Mouse (Mus musculus) MEL (cell line): ENCODE measurements around the gene Cnpy2. TPM values are rescaled to one million over a fixed set of nuclear protein-coding genes. Genes with fewer than 3 reads are reported as not detected.

Source experiments
- DNase-seq: peaks from one replicate; pipeline ENCODE4 v3.0.0; 2011; ENCODE audit warnings: low read depth, low spot score
- H3K27ac ChIP-seq: 2 replicates; pipeline ENCODE4 v1.5.1; 2012; ENCODE audit warnings: low read depth, mild to moderate bottlenecking, control low read depth, low read length, moderate library complexity; ENCODE audit not compliant: control insufficient read depth
- H3K27me3 ChIP-seq, 2 experiments: fragments of 150-350 bp in 1 of 2; sonication (generic) in 1 of 2; 2 replicates each; pipeline ENCODE4 v1.6.1; 2012; ENCODE audit warnings: low read length in 2 of 2, mild to moderate bottlenecking in 2 of 2, improper control_type of control experiment in 1 of 2, moderate library complexity in 1 of 2; ENCODE audit not compliant: insufficient read depth in 2 of 2, control insufficient read depth in 1 of 2
- H3K36me3 ChIP-seq, 2 experiments: 2 replicates each; pipeline ENCODE4 v1.6.1; 2012 to 2014; ENCODE audit warnings: low read length in 2 of 2, improper control_type of control experiment in 1 of 2, inconsistent platforms in 1 of 2, mild to moderate bottlenecking in 1 of 2; ENCODE audit not compliant: insufficient read depth in 2 of 2, control insufficient read depth in 1 of 2
- H3K4me1 ChIP-seq, 2 experiments: fragments of 150-350 bp in 1 of 2; sonication (generic) in 1 of 2; 2 replicates each; pipeline ENCODE4 v1.6.1; 2012; ENCODE audit warnings: low read length in 2 of 2, improper control_type of control experiment in 1 of 2, mild to moderate bottlenecking in 1 of 2; ENCODE audit not compliant: insufficient read depth in 2 of 2, control insufficient read depth in 1 of 2
- H3K4me3 ChIP-seq, 2 experiments: fragments of 150-350 bp in 1 of 2; sonication (generic) in 1 of 2; 2 replicates each; pipeline ENCODE4 v1.5.1; 2012; ENCODE audit warnings: low read depth in 2 of 2, low read length in 2 of 2, mild to moderate bottlenecking in 2 of 2, moderate library complexity in 2 of 2, control low read depth in 1 of 2, improper control_type of control experiment in 1 of 2; ENCODE audit not compliant: control insufficient read depth in 1 of 2, insufficient read depth in 1 of 2
- H3K79me2 ChIP-seq: 2 replicates; pipeline ENCODE4 v1.6.1; 2012; ENCODE audit warnings: mild to moderate bottlenecking, low read length, moderate library complexity; ENCODE audit not compliant: control insufficient read depth, poor library complexity, insufficient read depth
- H3K9ac ChIP-seq: 2 replicates; pipeline ENCODE4 v1.6.1; 2012; ENCODE audit warnings: low read depth, mild to moderate bottlenecking, control low read depth, low read length, moderate library complexity; ENCODE audit not compliant: control insufficient read depth, poor library complexity, severe bottlenecking
- H3K9me3 ChIP-seq: fragments of 150-350 bp; sonication (generic); replicated peaks from 2 replicates; pipeline ENCODE4 v1.6.1; 2012; ENCODE audit warnings: mild to moderate bottlenecking, low read length, improper control_type of control experiment, moderate library complexity; ENCODE audit not compliant: insufficient read depth
- BHLHE40 ChIP-seq: IDR thresholded peaks from 2 replicates; pipeline ENCODE4 v1.6.1; 2012; ENCODE audit warnings: low read depth, mild to moderate bottlenecking, inconsistent platforms, low read length, improper control_type of control experiment, borderline replicate concordance
- CHD1 ChIP-seq: IDR thresholded peaks from 2 replicates; pipeline ENCODE4 v1.6.1; 2012; ENCODE audit warnings: low read depth, mild to moderate bottlenecking, inconsistent platforms, low read length, improper control_type of control experiment
- CHD2 ChIP-seq: IDR thresholded peaks from 2 replicates; pipeline ENCODE4 v1.6.1; 2011; ENCODE audit warnings: low read length, improper control_type of control experiment
- EP300 ChIP-seq, 2 experiments: IDR thresholded peaks; 2 replicates each; pipeline ENCODE4 v1.6.1; 2011; ENCODE audit warnings: improper control_type of control experiment in 2 of 2, low read length in 2 of 2, low read depth in 1 of 2, mild to moderate bottlenecking in 1 of 2
- GABPA ChIP-seq: IDR thresholded peaks from 2 replicates; pipeline ENCODE4 v1.6.1; 2012; ENCODE audit warnings: low read depth, mild to moderate bottlenecking, inconsistent platforms, low read length, improper control_type of control experiment, moderate library complexity
- GATA1 ChIP-seq: IDR thresholded peaks from 2 replicates; pipeline ENCODE4 v1.6.1; 2011; ENCODE audit warnings: low read depth, low read length, improper control_type of control experiment
- MAZ ChIP-seq: IDR thresholded peaks from 2 replicates; pipeline ENCODE4 v1.6.1; 2012; ENCODE audit warnings: low read depth, mild to moderate bottlenecking, inconsistent platforms, low read length, improper control_type of control experiment
- MXI1 ChIP-seq: IDR thresholded peaks from 2 replicates; pipeline ENCODE4 v1.6.1; 2011; ENCODE audit warnings: mild to moderate bottlenecking, low read depth, low read length, improper control_type of control experiment
- MYB ChIP-seq: IDR thresholded peaks from 2 replicates; pipeline ENCODE4 v1.6.1; 2011; ENCODE audit warnings: mild to moderate bottlenecking, low read depth, low read length, improper control_type of control experiment
- MYC ChIP-seq: IDR thresholded peaks from 2 replicates; pipeline ENCODE4 v1.6.1; 2011; ENCODE audit warnings: low read depth, mild to moderate bottlenecking, low read length, improper control_type of control experiment, moderate library complexity
- NELFE ChIP-seq: IDR thresholded peaks from 2 replicates; pipeline ENCODE4 v1.6.1; 2011; ENCODE audit warnings: low read depth, low read length, improper control_type of control experiment
- POLR2A ChIP-seq, 2 experiments: IDR thresholded peaks; 2 replicates each; pipeline ENCODE4 v1.6.1; 2011 to 2012; ENCODE audit warnings: low read length in 2 of 2, mild to moderate bottlenecking in 2 of 2, control low read depth in 1 of 2, improper control_type of control experiment in 1 of 2, low read depth in 1 of 2, moderate library complexity in 1 of 2; ENCODE audit not compliant: control insufficient read depth in 1 of 2, insufficient read depth in 1 of 2, poor library complexity in 1 of 2
- RAD21 ChIP-seq: IDR thresholded peaks from 2 replicates; pipeline ENCODE4 v1.6.1; 2011; ENCODE audit warnings: mild to moderate bottlenecking, low read depth, low read length, improper control_type of control experiment
- RCOR1 ChIP-seq: IDR thresholded peaks from 2 replicates; pipeline ENCODE4 v1.6.1; 2012; ENCODE audit warnings: low read depth, mild to moderate bottlenecking, inconsistent platforms, low read length, improper control_type of control experiment
- SIN3A ChIP-seq: IDR thresholded peaks from 2 replicates; pipeline ENCODE4 v1.6.1; 2012; ENCODE audit warnings: low read length, improper control_type of control experiment, inconsistent platforms
- UBTF ChIP-seq: IDR thresholded peaks from 2 replicates; pipeline ENCODE4 v1.6.1; 2012; ENCODE audit warnings: low read depth, mild to moderate bottlenecking, inconsistent platforms, low read length, improper control_type of control experiment, moderate library complexity, borderline replicate concordance; ENCODE audit not compliant: insufficient read depth
- USF1 ChIP-seq: IDR thresholded peaks from 2 replicates; pipeline ENCODE4 v1.6.1; 2014; ENCODE audit warnings: low read depth, mild to moderate bottlenecking, inconsistent platforms, low read length, improper control_type of control experiment, moderate library complexity
- ZKSCAN1 ChIP-seq: IDR thresholded peaks from 2 replicates; pipeline ENCODE4 v1.6.1; 2012; ENCODE audit warnings: low read depth, mild to moderate bottlenecking, inconsistent platforms, low read length, improper control_type of control experiment, moderate library complexity
- polyA plus RNA-seq, 2 experiments: library from polyadenylated mRNA; stranded (reverse) in 1 of 2; unstranded in 1 of 2; fragments of >175 nt in 1 of 2; fragments of >200 nt in 1 of 2; gene quantifications; 2 replicates each; pipeline versions ENCODE4 v1.2.1 to v1.2.4; 2012; ENCODE audit warnings: low replicate concordance in 2 of 2, low read depth in 1 of 2; ENCODE audit not compliant: insufficient read length in 2 of 2, insufficient read depth in 1 of 2, missing spikeins in 1 of 2
- total RNA-seq: library from RNA; depleted of rRNA; stranded (reverse); fragments of 300-350 nt; gene quantifications from 2 replicates; pipeline ENCODE4 v1.2.3, GENCODE M21; 2012

The Cnpy2 gene
- total and polyA plus RNA-seq, 3 experiments = 98.1 to 107 TPM; not detected in 1

DNA sequence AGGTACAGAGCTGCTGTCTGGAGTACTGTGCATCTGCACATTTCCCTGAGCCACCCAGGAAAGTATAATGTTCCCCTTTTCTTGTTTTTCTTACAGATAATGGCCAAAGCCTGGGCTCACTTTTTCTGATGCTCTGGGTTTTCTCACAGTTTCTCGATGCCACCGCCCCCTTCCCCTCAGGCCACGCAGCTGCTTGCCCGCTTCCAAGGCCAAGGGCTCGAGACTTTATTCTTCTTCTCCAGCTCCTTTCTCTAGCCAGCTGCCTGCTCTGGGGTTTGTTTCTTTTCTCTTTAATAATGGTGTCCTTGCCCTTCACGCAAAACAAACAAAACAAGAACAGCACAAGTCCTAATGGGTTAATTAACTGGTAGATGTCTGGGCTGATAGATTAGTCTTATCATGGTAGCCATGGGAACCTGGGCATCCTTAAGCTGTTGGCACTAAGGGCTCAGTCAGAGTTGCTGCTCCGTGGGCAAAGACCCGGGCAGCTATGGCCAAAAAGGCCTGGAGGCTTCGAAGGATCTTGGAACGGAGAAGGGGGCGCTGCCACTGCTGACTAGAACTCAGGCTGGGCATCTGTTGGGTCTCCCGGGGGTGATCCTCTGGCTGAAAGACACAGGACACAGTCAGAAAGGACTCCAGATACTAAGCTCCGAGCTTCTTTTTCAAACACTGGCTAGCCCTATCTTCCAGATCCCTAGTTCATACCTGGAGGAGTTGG lies 25.7 kb upstream of the Cnpy2 start:
- TF ChIP-seq GATA1 = 0 out of 2 replicates have a peak, but pooled peaks have one; percentile 7
- TF ChIP-seq POLR2A (IDR thresholded peaks at IDR 0.05; ENCODE audit: control insufficient read depth in 1 of 2, insufficient read depth in 1 of 2, low read depth in 1 of 2, low read length in 2 of 2, poor library complexity in 1 of 2) = no peak
- no peak for TF ChIP-seq MYC
- no peak for TF ChIP-seq CHD2
- Histone ChIP-seq H3K36me3 (peaks cover 0 to 15% of the 10 kb centered on the region in 2 experiments; a peak in 2 of 4 replicates), H3K9ac (peak overlapping the region; percentile 20; the same call in 1 of the 2 replicates), H3K27ac (no peak overlapping the region), H3K4me1 (peaks cover 0 to 24% of the 10 kb centered on the region in 2 experiments; a peak in 2 of 4 replicates), H3K79me2 (no peaks in the 10 kb centered on the region), H3K27me3 (no peaks in the 10 kb centered on the region), H3K4me3 (no peak overlapping the region), H3K9me3 (no peaks in the 10 kb centered on the region)
- peak; percentile 44 for DNase-seq

GRCm38 (mm10) chr10:128297221-128297620 lies 25.0 kb upstream of the Cnpy2 start:
- Histone ChIP-seq H3K9me3 (no peaks in the 10 kb centered on the region), H3K4me1 (peaks cover 0 to 24% of the 10 kb centered on the region in 2 experiments; a peak in 3 of 4 replicates), H3K27me3 (no peaks in the 10 kb centered on the region), H3K27ac (no peak overlapping the region), H3K36me3 (peaks cover 0 to 18% of the 10 kb centered on the region in 2 experiments; a peak in 2 of 4 replicates), H3K79me2 (no peaks in the 10 kb centered on the region), H3K4me3 (no peak overlapping the region), H3K9ac (no peak overlapping the region)
- no peak for TF ChIP-seq MXI1
- DNase-seq = peak; percentile 23

DNA sequence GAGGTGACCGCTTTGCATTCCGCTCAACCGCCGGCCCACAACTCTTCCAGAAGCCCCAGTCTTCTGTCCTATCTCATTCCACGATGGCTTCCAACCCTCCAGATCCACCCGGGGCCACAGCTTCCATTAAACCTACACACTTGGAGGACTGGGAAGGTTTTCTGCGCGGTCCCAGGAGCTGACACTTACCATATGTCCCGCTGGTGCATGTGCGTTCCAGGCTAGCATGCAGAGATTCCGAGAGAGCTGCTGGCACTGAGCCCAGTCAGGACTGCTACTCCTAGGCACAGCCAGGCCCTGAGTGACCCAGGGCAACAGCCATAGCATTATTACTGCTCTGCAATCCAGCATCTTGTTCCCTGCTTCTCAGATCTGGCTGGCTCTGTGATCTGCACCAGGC lies 24.6 kb upstream of the Cnpy2 start:
- Histone ChIP-seq H3K9me3 (no peaks in the 10 kb centered on the region), H3K27ac (no peak overlapping the region), H3K9ac (no peak overlapping the region), H3K79me2 (peaks cover 3% of the 10 kb centered on the region; the same call in 1 of the 2 replicates), H3K36me3 (peaks cover 0 to 20% of the 10 kb centered on the region in 2 experiments; a peak in 2 of 4 replicates), H3K4me1 (peaks cover 0 to 24% of the 10 kb centered on the region in 2 experiments; a peak in 3 of 4 replicates)
- no peak for DNase-seq
- TF ChIP-seq CHD1 = no peak
- TF ChIP-seq NELFE = no peak
- no peak for TF ChIP-seq MYC
- no peak for TF ChIP-seq EP300 (IDR thresholded peaks at IDR 0.05; ENCODE audit: low read depth in 1 of 2, low read length in 2 of 2)
- TF ChIP-seq UBTF = no peak
- no peak for TF ChIP-seq MYB
- no peak for TF ChIP-seq RCOR1
- TF ChIP-seq POLR2A (IDR thresholded peaks at IDR 0.05; ENCODE audit: control insufficient read depth in 1 of 2, insufficient read depth in 1 of 2, low read depth in 1 of 2, low read length in 2 of 2, poor library complexity in 1 of 2) = no peak
- no peak for TF ChIP-seq MAZ
- no peak for TF ChIP-seq GABPA
- no peak for TF ChIP-seq SIN3A
- no peak for TF ChIP-seq USF1
- TF ChIP-seq BHLHE40 = no peak
- no peak for TF ChIP-seq RAD21
- no peak for TF ChIP-seq ZKSCAN1
- TF ChIP-seq, all 39 proteins: peak for 0
- Histone ChIP-seq H3K27me3 (no peaks in the 10 kb centered on the region), H3K4me3 (no peak overlapping the region)
